Mouse (Mus musculus): ENCODE data around the gene Naglu. TPM values are rescaled to one million over a fixed set of nuclear protein-coding genes. Genes with fewer than 3 reads are reported as not detected.
A peak's percentile ranks its signal among the peaks of the same experiment; 100 is the strongest.

Naglu gene
- total RNA-seq, 4 experiments from 2014 or later = 2.9 to 4.8 (median 4.0) TPM

DNA sequence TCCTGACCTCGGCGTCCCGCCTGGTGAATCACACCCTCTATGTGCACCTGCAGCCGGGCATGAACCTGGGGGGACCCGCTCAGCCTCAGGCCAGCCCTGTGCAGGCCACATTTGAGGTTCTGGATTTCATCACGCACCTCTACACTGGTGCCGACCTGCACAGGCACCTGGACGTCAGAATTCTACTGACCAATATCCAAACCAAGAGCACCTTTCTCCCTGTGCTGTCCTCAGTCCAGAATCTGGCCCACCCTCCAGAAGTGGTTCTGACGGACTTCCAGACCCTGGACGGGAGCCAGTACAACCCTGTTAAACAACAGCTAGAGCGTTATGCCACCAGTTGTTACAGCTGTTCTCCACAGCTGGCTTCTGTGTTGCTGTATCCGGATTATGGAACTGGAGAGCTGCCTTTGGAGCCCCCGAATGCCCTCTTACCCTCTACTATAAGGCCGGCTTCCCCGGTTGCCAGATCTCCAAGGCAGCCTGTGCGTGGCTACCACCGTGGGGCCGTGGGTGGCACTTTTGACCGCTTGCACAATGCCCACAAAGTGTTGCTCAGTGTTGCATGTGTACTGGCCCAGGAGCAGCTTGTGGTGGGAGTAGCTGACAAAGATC lies 13.4 kb downstream of the Naglu start:
- no peak for DNase-seq (ENCODE audit: low spot score in 2 of 2)

GRCm38 (mm10) chr11:101084246-101084645 lies 14.4 kb downstream of the Naglu start:
- DNase-seq (ENCODE audit: low spot score in 2 of 2) = no peak

- no peak for DNase-seq (ENCODE audit: low spot score in 2 of 2)
These were observed 15.0 kb downstream of the Naglu start for GRCm38 (mm10) chr11:101084811-101085210.

- DNase-seq (ENCODE audit: low spot score in 2 of 2) = no peak
These were observed 16.0 kb downstream of the Naglu start for GRCm38 (mm10) chr11:101085617-101086322.

DNA sequence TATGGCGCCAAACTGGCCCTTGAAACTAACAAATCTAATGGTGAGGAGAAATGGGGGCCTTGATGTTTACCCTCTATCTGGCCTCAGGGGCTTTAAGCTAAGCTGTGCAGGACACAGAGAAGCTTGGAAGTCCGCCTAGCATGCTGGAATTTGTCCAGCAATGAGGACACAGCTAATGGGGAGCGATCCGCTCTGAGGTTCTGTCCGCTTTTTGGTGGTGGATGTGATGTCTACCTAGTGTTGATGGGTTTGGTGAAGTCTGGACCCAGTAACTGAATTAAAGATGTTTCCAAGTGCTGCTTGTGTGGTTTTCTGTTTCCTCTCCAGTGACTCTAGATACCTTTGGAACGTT lies 16.5 kb downstream of the Naglu start:
- DNase-seq (ENCODE audit: low spot score in 2 of 2) = no peak

DNA sequence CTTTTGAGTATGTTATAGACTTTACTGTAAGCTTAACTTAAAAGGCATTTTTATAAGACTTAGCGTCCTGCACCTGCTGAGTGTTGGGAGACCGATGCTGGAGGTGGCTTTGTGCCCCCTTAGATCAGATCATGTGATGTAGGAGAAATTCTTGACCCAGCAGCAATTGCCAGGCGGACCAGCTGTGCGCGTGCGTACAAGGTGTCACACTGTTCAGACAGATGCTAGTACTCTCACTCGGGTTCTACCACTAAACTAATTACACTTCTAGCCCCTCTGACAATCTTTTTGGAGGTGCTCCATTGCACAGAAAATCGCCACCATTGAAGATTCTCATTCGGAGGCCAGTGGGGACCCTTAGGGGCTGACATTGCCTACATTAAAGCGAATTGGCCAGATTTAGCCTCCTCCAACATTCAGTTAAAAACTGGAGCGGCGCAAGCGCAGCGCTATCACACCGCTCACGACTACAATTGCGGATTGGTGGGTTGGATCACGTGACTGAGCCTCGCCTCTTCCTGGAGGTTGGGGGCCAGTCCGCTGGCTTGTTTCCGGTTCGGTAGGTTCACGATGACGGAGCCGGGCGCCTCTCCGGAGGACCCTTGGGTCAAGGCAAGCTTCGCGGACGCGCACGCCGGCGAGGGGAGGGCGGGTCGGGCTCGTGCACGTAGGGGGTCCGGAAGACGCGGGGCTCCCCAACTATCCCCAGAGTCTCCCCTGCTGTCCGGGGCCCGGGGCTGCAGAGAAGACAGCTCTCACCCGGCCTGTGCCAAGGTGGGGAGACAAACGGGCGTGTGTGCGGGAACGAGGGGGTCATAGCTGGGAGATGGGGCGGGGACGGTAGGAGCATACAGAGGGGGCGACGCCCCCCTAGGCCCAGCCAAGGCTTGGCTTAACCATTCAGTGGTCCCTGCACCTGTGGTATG lies 17.2 kb downstream of the Naglu start, which contains the start of gene Mlx:
Gene Mlx, plus strand, starts transcription at position 522 of the 926 bp plus-strand sequence.
- DNase-seq (ENCODE audit: low spot score in 2 of 2) = peak; percentile 75 to 83

DNA sequence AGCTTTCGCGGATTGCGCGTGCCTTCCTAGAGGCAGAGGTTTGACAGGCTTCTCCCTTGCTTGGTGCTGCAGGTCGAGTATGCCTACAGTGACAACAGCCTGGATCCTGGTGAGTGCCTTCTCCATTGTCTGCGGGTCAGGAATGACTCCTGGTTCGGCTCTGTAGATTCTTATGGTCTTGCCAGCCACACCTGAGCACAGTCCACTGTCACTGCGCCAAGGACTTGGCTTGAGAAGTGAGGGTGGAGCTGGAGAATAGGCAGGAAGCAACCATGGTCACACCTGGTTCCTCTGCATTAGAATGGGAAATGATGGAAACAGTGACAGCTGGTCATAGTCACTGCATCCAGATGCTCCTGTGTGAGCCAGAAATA lies 17.9 kb downstream of the Naglu start:
- DNase-seq (ENCODE audit: low spot score in 2 of 2) = no peak

DNA sequence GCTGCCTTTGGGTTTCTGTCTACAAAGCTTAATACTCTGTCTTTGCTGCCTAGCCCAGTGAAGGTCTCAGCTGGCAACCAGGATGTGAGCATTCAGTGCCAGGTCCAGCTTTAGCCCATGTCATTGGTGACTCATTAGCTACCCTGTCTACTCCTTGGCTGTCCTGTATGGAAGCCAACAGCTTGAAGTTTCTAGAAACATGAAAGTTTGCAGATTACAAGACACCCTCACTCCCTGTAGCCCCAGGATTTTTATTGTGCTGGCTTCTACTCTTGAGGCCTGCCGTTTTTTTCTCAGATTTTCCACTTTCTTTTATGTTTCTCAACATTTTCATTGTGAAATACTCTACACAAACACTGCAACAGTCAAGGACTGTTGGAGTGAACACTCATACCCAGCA lies 20.1 kb downstream of the Naglu start:
- no peak for DNase-seq (ENCODE audit: low spot score in 2 of 2)

DNA sequence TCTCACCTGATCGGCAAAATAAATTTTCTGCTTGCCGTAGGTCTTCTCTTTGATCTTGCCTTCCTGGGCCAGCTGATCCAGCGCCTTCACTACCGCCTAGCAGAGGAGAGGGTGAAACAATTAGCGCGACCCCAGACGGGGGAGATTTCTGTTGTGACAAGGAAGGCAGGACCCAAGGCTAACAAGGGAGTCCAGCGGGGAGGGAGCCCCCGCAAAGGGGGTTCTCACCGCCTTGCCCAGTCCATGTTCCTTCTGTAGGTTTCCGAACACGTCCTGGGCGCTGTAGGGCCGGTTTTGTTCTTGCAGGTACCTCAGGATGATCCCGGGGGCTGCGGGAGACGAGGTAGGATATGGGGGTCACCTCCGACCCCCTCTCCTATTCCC lies 25.1 kb downstream of the Naglu start:
- DNase-seq (ENCODE audit: low spot score in 2 of 2) = no peak

DNA sequence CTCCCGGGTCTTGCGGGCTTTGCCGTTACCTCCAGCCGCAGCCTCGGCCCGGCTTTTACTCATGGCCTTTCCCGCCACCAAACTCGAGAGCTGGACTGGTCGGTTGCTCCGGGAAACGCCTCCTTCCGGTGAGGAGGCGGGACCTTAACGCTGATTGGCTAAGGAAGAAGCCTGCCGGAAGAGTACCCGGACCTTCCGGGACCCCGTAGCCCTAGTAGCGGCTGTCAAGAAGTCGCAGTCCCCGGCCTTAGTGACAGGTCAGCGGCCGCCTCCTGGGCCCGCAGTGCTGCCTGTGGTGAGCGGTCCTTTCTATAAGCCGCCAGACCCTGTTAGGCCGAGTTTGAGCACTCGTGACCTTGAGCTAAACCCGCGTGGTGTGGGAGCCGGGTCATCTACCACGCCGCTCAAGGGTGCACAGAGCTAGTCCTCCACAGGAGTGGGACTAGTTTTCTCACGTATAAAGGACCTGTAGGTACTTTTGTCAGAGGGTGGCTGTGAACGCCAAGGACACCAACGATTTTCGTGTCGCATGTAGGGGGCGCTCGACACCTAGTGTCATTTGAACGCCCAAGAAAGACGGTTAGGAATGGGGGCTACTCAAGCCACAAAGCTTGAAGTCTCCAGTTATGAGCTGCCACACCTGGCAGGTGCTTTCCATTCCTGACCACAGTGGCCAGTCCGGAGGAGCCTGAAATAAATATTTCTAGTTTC lies 25.7 kb downstream of the Naglu start, which contains the start of gene Psmc3ip:
Gene Psmc3ip, minus strand, starts transcription at position 123 of the 711 bp plus-strand sequence.
- DNase-seq (ENCODE audit: low spot score in 2 of 2) = peak; percentile 89 to 92

DNA sequence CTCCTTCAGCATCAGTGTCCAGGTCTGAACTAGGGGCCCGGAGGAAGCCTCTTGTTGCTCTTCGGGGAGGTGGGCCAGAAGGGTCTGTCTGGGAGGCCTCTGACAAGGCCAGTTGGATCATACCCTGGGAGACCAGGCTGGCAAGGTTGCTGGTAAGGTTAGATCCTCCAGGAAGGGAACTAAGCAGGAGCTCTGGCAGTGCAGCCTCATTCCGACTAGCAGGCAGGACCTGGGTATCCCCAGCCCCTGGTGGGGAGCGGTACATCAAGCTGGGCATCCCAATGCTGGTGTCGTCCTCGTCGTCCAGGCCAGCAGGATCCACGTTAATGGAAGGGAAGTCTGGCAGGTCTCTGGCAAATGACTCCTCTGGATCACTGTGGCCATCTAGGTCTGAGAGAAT lies 28.4 kb downstream of the Naglu start:
- no peak for DNase-seq (ENCODE audit: low spot score in 2 of 2)

- no peak for DNase-seq (ENCODE audit: low spot score in 2 of 2)
These were observed 33.2 kb downstream of the Naglu start for GRCm38 (mm10) chr11:101103011-101103410.

DNA sequence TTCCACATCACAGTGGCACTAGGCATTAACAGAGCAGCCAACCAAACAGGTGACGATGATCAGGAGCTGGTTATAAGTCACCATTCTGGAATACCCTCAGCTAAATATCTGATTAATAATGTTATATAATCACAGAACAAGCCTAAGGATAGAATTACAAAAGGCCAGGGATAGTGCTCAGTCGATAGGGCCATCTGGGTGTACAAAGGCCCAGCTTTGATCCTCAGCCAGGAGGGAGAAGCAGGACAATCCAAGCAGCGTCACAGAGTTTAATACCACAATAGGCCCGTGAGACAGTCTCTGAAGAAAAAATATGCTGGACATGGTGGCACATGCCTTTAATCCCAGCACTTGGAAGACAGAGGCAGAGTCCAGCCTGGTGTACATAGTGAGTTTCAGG lies 39.5 kb downstream of the Naglu start:
- no peak for DNase-seq (ENCODE audit: low spot score in 2 of 2)

DNA sequence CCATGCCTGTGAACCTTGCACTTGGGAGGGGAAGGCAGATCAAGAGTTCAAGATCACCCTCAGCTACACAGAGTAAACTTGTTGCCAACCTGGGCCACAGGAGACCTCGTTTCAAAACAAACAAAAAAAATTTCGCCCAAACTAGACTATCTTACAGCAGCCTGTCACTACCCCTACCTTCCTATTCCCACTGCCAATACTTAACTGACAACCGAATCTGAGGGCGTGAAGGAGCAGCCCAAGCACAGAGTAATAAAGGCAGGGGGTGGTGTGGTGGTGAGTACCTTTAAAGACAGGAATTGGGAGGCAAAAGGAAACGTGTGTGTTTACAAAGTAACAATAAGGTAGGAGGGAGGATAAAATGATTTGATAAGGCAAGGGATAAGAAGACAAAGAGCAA lies 40.9 kb downstream of the Naglu start:
- no peak for DNase-seq (ENCODE audit: low spot score in 2 of 2)

DNA sequence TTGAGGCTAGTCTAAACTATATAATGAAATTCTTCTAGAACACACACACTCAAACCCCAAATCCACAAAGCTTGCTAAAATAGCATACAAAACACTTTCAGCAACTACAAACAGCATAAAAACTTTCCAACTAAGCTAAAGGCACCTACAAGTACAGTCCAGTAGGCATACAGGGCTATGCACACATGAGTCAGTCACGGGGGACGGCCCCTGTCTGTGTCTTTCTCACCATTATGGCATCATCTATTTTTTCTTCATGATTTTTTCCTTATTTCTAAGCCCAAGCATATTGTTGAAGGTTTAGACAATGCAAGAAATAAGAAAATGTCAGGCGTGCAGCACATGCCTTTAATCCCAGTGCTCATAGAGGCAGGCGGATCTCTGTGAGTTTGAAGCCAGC lies 41.4 kb downstream of the Naglu start:
- DNase-seq (ENCODE audit: low spot score in 2 of 2) = no peak

DNA sequence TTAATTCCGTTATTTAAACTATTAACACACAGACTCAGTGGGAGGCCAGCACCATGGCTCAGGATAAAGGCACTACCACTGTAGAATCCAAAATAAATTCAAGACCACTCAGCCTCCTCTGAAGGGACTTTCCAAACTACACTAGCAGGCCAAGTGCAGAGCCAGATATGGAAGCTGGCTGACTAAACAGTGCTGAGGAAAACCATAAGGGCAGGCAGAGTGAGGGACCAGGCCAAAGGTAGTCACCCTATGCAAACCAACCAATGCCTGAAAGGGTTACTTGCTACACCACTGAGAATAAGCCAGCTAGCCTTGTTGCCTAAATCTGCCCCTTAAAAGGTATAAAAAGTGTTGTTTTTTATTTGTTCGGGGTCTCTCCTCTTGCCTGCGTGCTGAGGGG lies 42.4 kb downstream of the Naglu start:
- DNase-seq (ENCODE audit: low spot score in 2 of 2) = no peak

GRCm38 (mm10) chr11:101115564-101115963 lies 45.8 kb downstream of the Naglu start:
- DNase-seq (ENCODE audit: low spot score in 2 of 2) = no peak

DNA sequence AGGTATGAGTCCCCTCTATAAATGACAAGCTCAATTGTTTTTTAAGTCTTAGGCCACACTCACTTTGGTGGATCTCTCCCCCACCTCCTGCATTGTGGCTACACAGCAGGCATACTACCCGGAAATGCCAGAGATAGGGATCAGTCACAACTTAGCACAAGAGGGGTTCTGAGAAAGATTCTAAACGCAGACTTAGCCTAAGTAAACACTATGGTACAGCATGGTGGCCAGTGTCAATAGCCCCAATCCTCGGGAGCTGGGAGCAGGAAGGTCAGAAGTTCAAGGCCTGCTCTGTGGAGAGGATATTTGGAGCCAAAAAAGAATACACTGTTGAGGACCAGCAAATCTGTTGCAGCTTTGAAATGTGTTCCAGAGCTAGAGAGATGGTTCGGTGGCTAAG lies 48.3 kb downstream of the Naglu start:
- DNase-seq (ENCODE audit: low spot score in 2 of 2) = no peak

GRCm38 (mm10) chr11:101119131-101119760 lies 49.4 kb downstream of the Naglu start:
- no peak for DNase-seq (ENCODE audit: low spot score in 2 of 2)

GRCm38 (mm10) chr11:101119761-101120544 lies 50.1 kb downstream of the Naglu start, which contains the start of the genes Retreg3 and Tubg1:
Gene Retreg3, minus strand, starts transcription at chr11:101119893.
Gene Tubg1, plus strand, starts transcription at chr11:101119938.
- peak; percentile 95 to 98 for DNase-seq (ENCODE audit: low spot score in 2 of 2)
